Mouse (Mus musculus): ENCODE measurements at regions not wholly inside any gene's neighbourhood (a gene's known extent, or its start where the extent isn't known, plus 50 kb on each side); places are given as distances from the start of the nearest gene placed in this dataset.

- DNase-seq (ENCODE audit: low spot score, missing footprints) (no peak), ATAC-seq (ENCODE audit: low FRiP score) (no peak)
- no peak overlapping the region for H3K4me2 ChIP-seq
- H3K9me3 ChIP-seq (ENCODE audit: control insufficient read depth, low read length) = no peaks in the 10 kb centered on the region
- 84% methylated on average over 15 of the region's 15 CpGs for WGBS
- no peaks in the 10 kb centered on the region; the same call in none of the 2 replicates for H3K27me3 ChIP-seq (ENCODE audit: control insufficient read depth, insufficient read depth, low read length)
- H3K36me3 ChIP-seq (ENCODE audit: control insufficient read depth, insufficient read depth, low read length) = no peaks in the 10 kb centered on the region
- H3K9ac ChIP-seq (ENCODE audit: low read length) = no peak overlapping the region
- H3K4me3 ChIP-seq (ENCODE audit: low read depth, low read length) = no peak overlapping the region
- no peak overlapping the region for H3K27ac ChIP-seq (ENCODE audit: low read depth, low read length)
- H3K4me1 ChIP-seq (ENCODE audit: control insufficient read depth, insufficient read depth, low read length) = no peaks in the 10 kb centered on the region
These were observed 194.7 kb downstream of the Ackr3 start for GRCm38 (mm10) chr1:90398396-90398975.

GRCm38 (mm10) chr1:90403057-90403456 lies 199.3 kb downstream of the Ackr3 start:
- no peaks in the 10 kb centered on the region for H3K9me3 ChIP-seq (ENCODE audit: control insufficient read depth, low read length)
- peaks cover 4% of the 10 kb centered on the region for H3K4me1 ChIP-seq (ENCODE audit: control insufficient read depth, insufficient read depth, low read length)
- DNase-seq (ENCODE audit: low spot score, missing footprints) = no peak
- H3K4me2 ChIP-seq = no peak overlapping the region
- H3K27ac ChIP-seq (ENCODE audit: low read depth, low read length) = no peak overlapping the region
- ATAC-seq (ENCODE audit: low FRiP score) = no peak
- H3K4me3 ChIP-seq (ENCODE audit: low read depth, low read length) = no peak overlapping the region
- no peaks in the 10 kb centered on the region; the same call in none of the 2 replicates for H3K27me3 ChIP-seq (ENCODE audit: control insufficient read depth, insufficient read depth, low read length)
- H3K36me3 ChIP-seq (ENCODE audit: control insufficient read depth, insufficient read depth, low read length) = no peaks in the 10 kb centered on the region
- H3K9ac ChIP-seq (ENCODE audit: low read length) = no peak overlapping the region
- WGBS = 86% methylated on average over 6 of the region's 6 CpGs

- peaks cover 4% of the 10 kb centered on the region for H3K4me1 ChIP-seq (ENCODE audit: control insufficient read depth, insufficient read depth, low read length)
- ATAC-seq (ENCODE audit: low FRiP score) (no peak), DNase-seq (ENCODE audit: low spot score, missing footprints) (no peak)
- no peaks in the 10 kb centered on the region for H3K36me3 ChIP-seq (ENCODE audit: control insufficient read depth, insufficient read depth, low read length)
- H3K27me3 ChIP-seq (ENCODE audit: control insufficient read depth, insufficient read depth, low read length) = no peaks in the 10 kb centered on the region; the same call in none of the 2 replicates
- no peak overlapping the region for H3K4me3 ChIP-seq (ENCODE audit: low read depth, low read length)
- no peaks in the 10 kb centered on the region for H3K9me3 ChIP-seq (ENCODE audit: control insufficient read depth, low read length)
- no peak overlapping the region for H3K4me2 ChIP-seq
- no peak overlapping the region for H3K27ac ChIP-seq (ENCODE audit: low read depth, low read length)
- no peak overlapping the region for H3K9ac ChIP-seq (ENCODE audit: low read length)
- 54% methylated on average over 6 of the region's 6 CpGs for WGBS
These were observed 197.9 kb upstream of the Cops8 start for GRCm38 (mm10) chr1:90404717-90405487.

GRCm38 (mm10) chr1:90406663-90407062 lies 196.1 kb upstream of the Cops8 start:
- Histone ChIP-seq H3K9ac (ENCODE audit: low read length) (no peak overlapping the region), H3K9me3 (ENCODE audit: control insufficient read depth, low read length) (no peaks in the 10 kb centered on the region), H3K4me2 (no peak overlapping the region), H3K27me3 (ENCODE audit: control insufficient read depth, insufficient read depth, low read length) (no peaks in the 10 kb centered on the region; the same call in none of the 2 replicates), H3K4me3 (ENCODE audit: low read depth, low read length) (no peak overlapping the region), H3K36me3 (ENCODE audit: control insufficient read depth, insufficient read depth, low read length) (no peaks in the 10 kb centered on the region), H3K4me1 (ENCODE audit: control insufficient read depth, insufficient read depth, low read length) (peaks cover 4% of the 10 kb centered on the region), H3K27ac (ENCODE audit: low read depth, low read length) (no peak overlapping the region)
- 88% methylated on average over 6 of the region's 6 CpGs for WGBS
- ATAC-seq (ENCODE audit: low FRiP score) (no peak), DNase-seq (ENCODE audit: low spot score, missing footprints) (no peak)

- H3K9me3 ChIP-seq (ENCODE audit: control insufficient read depth, low read length) = no peaks in the 10 kb centered on the region
- DNase-seq (ENCODE audit: low spot score, missing footprints) = no peak
- no peak overlapping the region for H3K27ac ChIP-seq (ENCODE audit: low read depth, low read length)
These were observed 194.1 kb upstream of the Cops8 start for GRCm38 (mm10) chr1:90408504-90409215.

GRCm38 (mm10) chr1:90409236-90409635 lies 193.5 kb upstream of the Cops8 start:
- Histone ChIP-seq H3K27ac (ENCODE audit: low read depth, low read length) (no peak overlapping the region), H3K4me2 (no peak overlapping the region), H3K36me3 (ENCODE audit: control insufficient read depth, insufficient read depth, low read length) (no peaks in the 10 kb centered on the region), H3K4me1 (ENCODE audit: control insufficient read depth, insufficient read depth, low read length) (peaks cover 4% of the 10 kb centered on the region), H3K4me3 (ENCODE audit: low read depth, low read length) (no peak overlapping the region), H3K27me3 (ENCODE audit: control insufficient read depth, insufficient read depth, low read length) (no peaks in the 10 kb centered on the region), H3K9ac (ENCODE audit: low read length) (no peak overlapping the region), H3K9me3 (ENCODE audit: control insufficient read depth, low read length) (no peaks in the 10 kb centered on the region)
- no peak for ATAC-seq (ENCODE audit: low FRiP score)
- WGBS = 96% methylated on average over 3 of the region's 3 CpGs
- no peak for DNase-seq (ENCODE audit: low spot score, missing footprints)

More at GRCm38 (mm10) chr1:90408504-90409215, 194.1 kb upstream of the Cops8 start:
- H3K4me2 ChIP-seq = no peak overlapping the region
- no peak overlapping the region for H3K4me3 ChIP-seq (ENCODE audit: low read depth, low read length)
- H3K4me1 ChIP-seq (ENCODE audit: control insufficient read depth, insufficient read depth, low read length) = peaks cover 4% of the 10 kb centered on the region
- ATAC-seq (ENCODE audit: low FRiP score) = no peak
- H3K9ac ChIP-seq (ENCODE audit: low read length) = no peak overlapping the region
- no peaks in the 10 kb centered on the region for H3K27me3 ChIP-seq (ENCODE audit: control insufficient read depth, insufficient read depth, low read length)
- WGBS = 86% methylated on average over 16 of the region's 16 CpGs
- H3K36me3 ChIP-seq (ENCODE audit: control insufficient read depth, insufficient read depth, low read length) = no peaks in the 10 kb centered on the region

- no peaks in the 10 kb centered on the region; the same call in 1 of the 2 replicates for H3K27me3 ChIP-seq (ENCODE audit: control insufficient read depth, insufficient read depth, low read length)
- no peak overlapping the region for H3K9ac ChIP-seq (ENCODE audit: low read length)
- no peak overlapping the region for H3K27ac ChIP-seq (ENCODE audit: low read depth, low read length)
- WGBS = 31% methylated on average over 9 of the region's 9 CpGs
- ATAC-seq (ENCODE audit: low FRiP score) (no peak), DNase-seq (ENCODE audit: low spot score, missing footprints) (no peak)
- H3K4me1 ChIP-seq (ENCODE audit: control insufficient read depth, insufficient read depth, low read length) = no peaks in the 10 kb centered on the region; the same call in 1 of the 2 replicates
- no peaks in the 10 kb centered on the region for H3K36me3 ChIP-seq (ENCODE audit: control insufficient read depth, insufficient read depth, low read length)
- H3K4me2 ChIP-seq = no peak overlapping the region
- H3K9me3 ChIP-seq (ENCODE audit: control insufficient read depth, low read length) = no peaks in the 10 kb centered on the region
- H3K4me3 ChIP-seq (ENCODE audit: low read depth, low read length) = no peak overlapping the region
These were observed 190.2 kb upstream of the Cops8 start for GRCm38 (mm10) chr1:90412511-90413045.

- H3K4me1 ChIP-seq (ENCODE audit: control insufficient read depth, insufficient read depth, low read length) = no peaks in the 10 kb centered on the region; the same call in 1 of the 2 replicates
- H3K9ac ChIP-seq (ENCODE audit: low read length) = no peak overlapping the region
- ATAC-seq (ENCODE audit: low FRiP score) (no peak), DNase-seq (ENCODE audit: low spot score, missing footprints) (no peak)
- no peak overlapping the region for H3K4me3 ChIP-seq (ENCODE audit: low read depth, low read length)
- H3K27ac ChIP-seq (ENCODE audit: low read depth, low read length) = no peak overlapping the region
- 87% methylated on average over 4 of the region's 4 CpGs for WGBS
- H3K9me3 ChIP-seq (ENCODE audit: control insufficient read depth, low read length) = no peaks in the 10 kb centered on the region
- H3K4me2 ChIP-seq = no peak overlapping the region
- H3K27me3 ChIP-seq (ENCODE audit: control insufficient read depth, insufficient read depth, low read length) = no peaks in the 10 kb centered on the region; the same call in 1 of the 2 replicates
- H3K36me3 ChIP-seq (ENCODE audit: control insufficient read depth, insufficient read depth, low read length) = no peaks in the 10 kb centered on the region
These were observed 188.0 kb upstream of the Cops8 start for GRCm38 (mm10) chr1:90414751-90415150.

All from midbrain, embryonic 11.5 days (tissue).